In the genomic region with DNA sequence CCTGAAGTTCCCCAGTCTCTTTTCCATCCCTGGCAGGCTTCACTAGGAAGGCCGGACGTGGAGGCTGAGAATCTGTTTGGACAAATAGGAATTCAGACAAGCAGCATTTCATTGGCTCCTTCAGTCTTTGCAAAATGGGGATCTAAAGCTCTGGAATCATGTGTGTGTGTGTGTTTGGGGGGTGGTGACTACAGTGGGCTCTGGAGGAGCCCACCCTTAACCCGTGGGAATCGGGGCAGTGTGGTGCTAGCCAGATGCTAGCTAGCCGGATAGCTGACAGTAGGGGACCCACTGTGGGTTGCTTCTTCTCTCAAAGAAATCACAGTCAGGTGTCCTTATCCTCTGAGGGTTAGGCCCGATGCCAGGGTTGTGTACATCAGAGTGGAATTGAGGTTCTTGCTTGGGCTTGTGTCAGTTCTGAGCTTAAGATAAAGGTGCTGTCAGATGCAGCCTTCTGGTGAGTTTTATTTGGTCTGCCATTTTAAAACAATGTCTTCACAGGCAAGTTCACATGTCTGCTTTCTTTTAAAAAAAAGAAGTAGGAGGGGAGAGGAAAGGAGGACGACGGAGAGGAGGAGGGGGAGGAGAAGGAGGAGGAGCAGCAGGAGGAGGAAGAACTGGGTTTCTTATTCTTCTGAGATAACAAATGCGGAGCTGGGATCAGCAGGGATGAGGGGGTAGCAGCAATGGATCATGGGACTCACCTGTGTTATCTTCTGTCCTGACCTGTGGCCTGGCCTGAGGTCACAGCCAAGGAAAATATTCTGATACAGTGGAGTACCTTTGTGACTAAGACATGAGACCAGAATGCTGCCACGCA, we compare ENCODE assay signal across 13 mouse cellular contexts.
DNase-seq lines count a peak whose midpoint lies in the region; ATAC-seq and TF ChIP-seq lines count a peak whose summit lies in the region.
"Had no signal": no experiment of that assay in that cellular context is flagged by ENCODE, and none has a peak within 500 bp of the region (broad histone marks: within the 10 kb centered on the region; RNA-seq: fewer than 3 reads in every experiment).

No protein-coding gene starts in this region.

- peaks cover 32% of the 10 kb centered on the region for H3K4me1 ChIP-seq in embryonic facial prominence, embryonic 10.5 days
- peaks cover 42% of the 10 kb centered on the region for H3K4me1 ChIP-seq in hindbrain, embryonic 12.5 days
- peaks cover 31% of the 10 kb centered on the region for H3K4me1 ChIP-seq in midbrain, postnatal 0 days (ENCODE audit: insufficient read depth, low read length)

- 65% methylated on average over 10 of the region's 10 CpGs for WGBS in embryonic facial prominence, embryonic 10.5 days
- WGBS in hindbrain, embryonic 12.5 days, result 28% methylated on average over 10 of the region's 10 CpGs
- WGBS in midbrain, postnatal 0 days, result 11% methylated on average over 10 of the region's 10 CpGs

- no peak for ATAC-seq in hindbrain, embryonic 12.5 days (ENCODE audit: low FRiP score)
- no peak for ATAC-seq in midbrain, postnatal 0 days (ENCODE audit: low FRiP score)

- no peak overlapping the region for H3K4me3 ChIP-seq in layer of hippocampus, adult 2 months
- no peak overlapping the region for H3K4me3 ChIP-seq in embryonic facial prominence, embryonic 10.5 days
- H3K4me3 ChIP-seq in hindbrain, embryonic 12.5 days, result no peak overlapping the region
- H3K4me3 ChIP-seq in midbrain, postnatal 0 days (ENCODE audit: low read depth, low read length), result no peak overlapping the region
- H3K4me3 ChIP-seq: heart, adult 2 months had no signal

- H3K27ac ChIP-seq in layer of hippocampus, adult 2 months, result peak overlapping the region; percentile 79
- H3K27ac ChIP-seq in embryonic facial prominence, embryonic 10.5 days (replicated peaks), result peak overlapping the region; percentile 37
- peak overlapping the region; percentile 98 for H3K27ac ChIP-seq in hindbrain, embryonic 12.5 days
- peak overlapping the region; percentile 96 for H3K27ac ChIP-seq in midbrain, postnatal 0 days (ENCODE audit: low read depth, low read length)
- H3K27ac ChIP-seq: heart, adult 2 months; kidney, postnatal 0 days; macrophage had no signal

- H3K36me3 ChIP-seq in embryonic facial prominence, embryonic 10.5 days (replicated peaks), result no peaks in the 10 kb centered on the region
- H3K36me3 ChIP-seq in hindbrain, embryonic 12.5 days, result no peaks in the 10 kb centered on the region
- H3K36me3 ChIP-seq in midbrain, postnatal 0 days (ENCODE audit: insufficient read depth, low read length), result no peaks in the 10 kb centered on the region

- H3K27me3 ChIP-seq in embryonic facial prominence, embryonic 10.5 days (replicated peaks; ENCODE audit: low read depth, poor library complexity, severe bottlenecking), result peaks cover 25% of the 10 kb centered on the region; the same call in 1 of the 2 replicates
- no peaks in the 10 kb centered on the region for H3K27me3 ChIP-seq in hindbrain, embryonic 12.5 days
- no peaks in the 10 kb centered on the region for H3K27me3 ChIP-seq in midbrain, postnatal 0 days (ENCODE audit: insufficient read depth, low read length)

- intact Hi-C loops in gastrocnemius, postnatal 36 days (cut with DNase I), result no loop called here

- TF ChIP-seq CTCF in layer of hippocampus, adult 2 months (conservative IDR thresholded peaks at IDR 0.05), result no peak
- no peak for TF ChIP-seq CTCF in midbrain, postnatal 0 days (IDR thresholded peaks at IDR 0.05)

- no peaks in the 10 kb centered on the region for H3K9me3 ChIP-seq in embryonic facial prominence, embryonic 10.5 days
- no peaks in the 10 kb centered on the region for H3K9me3 ChIP-seq in hindbrain, embryonic 12.5 days (replicated peaks)
- no peaks in the 10 kb centered on the region for H3K9me3 ChIP-seq in midbrain, postnatal 0 days (ENCODE audit: low read length)

- H3K9ac ChIP-seq in hindbrain, embryonic 12.5 days, result no peak overlapping the region
- H3K9ac ChIP-seq in midbrain, postnatal 0 days (replicated peaks; ENCODE audit: low read length, poor library complexity, severe bottlenecking), result peak overlapping the region; percentile 14; the same call in 1 of the 2 replicates

- H3K4me2 ChIP-seq in hindbrain, embryonic 12.5 days (replicated peaks), result peak overlapping the region; percentile 17
- no peak overlapping the region for H3K4me2 ChIP-seq in midbrain, postnatal 0 days (ENCODE audit: low read depth, low read length, poor library complexity, severe bottlenecking)
- H3K4me2 ChIP-seq: liver, embryonic 11.5 days had no signal

- no peak for DNase-seq in layer of hippocampus, adult 2 months (ENCODE audit: low spot score in 2 of 2)
- DNase-seq in layer of hippocampus, adult 18-20 months (ENCODE audit: low spot score in 2 of 2), result no peak
- no peak for DNase-seq in embryonic facial prominence, embryonic 10.5 days (ENCODE audit: low spot score)
- DNase-seq in midbrain, postnatal 0 days (ENCODE audit: low spot score), result peak; percentile 42
- DNase-seq in gastrocnemius, postnatal 36 days, result no peak
- no peak for DNase-seq in spleen, postnatal 14 days (ENCODE audit: low spot score in 2 of 2)
- no peak for DNase-seq in heart, adult 18-20 months
- DNase-seq: heart, adult 2 months; heart, postnatal 4 days had no signal

Comparison
In these comparisons a context has a peak if more than half of its experiments do, and no peak if none do; other contexts are left out.
1. H3K27ac ChIP-seq: peak in every context shown above with its lines; median percentile 98 in hindbrain, embryonic 12.5 days; 96 in midbrain, postnatal 0 days; 79 in layer of hippocampus, adult 2 months; 37 in embryonic facial prominence, embryonic 10.5 days.